Mouse (Mus musculus) cortical plate, adult 2 months (tissue): ENCODE data around the gene Taf1d. TPM values are rescaled to one million over a fixed set of nuclear protein-coding genes. Genes with fewer than 3 reads are reported as not detected.
A peak's percentile ranks its signal among the peaks of the same experiment; 100 is the strongest.

Source experiments
- H3K27ac ChIP-seq: fragments of 200-500 bp; 2 replicates; pipeline ENCODE4 v1.5.1; 2012; ENCODE audit warnings: low read length, control low read depth, inconsistent platforms; ENCODE audit not compliant: insufficient read depth
- H3K4me1 ChIP-seq: fragments of 200-500 bp; 2 replicates; pipeline ENCODE4 v1.6.1; 2011; ENCODE audit warnings: low read length; ENCODE audit not compliant: control insufficient read depth, insufficient read depth
- H3K4me3 ChIP-seq: fragments of 200-500 bp; 2 replicates; pipeline ENCODE4 v1.5.1; 2011; ENCODE audit warnings: mild to moderate bottlenecking, low read length, control low read depth; ENCODE audit not compliant: insufficient read depth
- CTCF ChIP-seq: fragments of 200-500 bp; IDR thresholded peaks from 2 replicates; pipeline ENCODE4 v1.5.1; 2011; ENCODE audit warnings: mild to moderate bottlenecking, control low read depth, low read length; ENCODE audit not compliant: insufficient read depth; ENCODE audit errors: extremely low read depth
- POLR2A ChIP-seq: fragments of 200-500 bp; IDR thresholded peaks from 2 replicates; pipeline ENCODE4 v1.6.1; 2011; ENCODE audit warnings: mild to moderate bottlenecking, low read length, control low read depth; ENCODE audit not compliant: insufficient read depth; ENCODE audit errors: extremely low read depth
- polyA plus RNA-seq: library from polyadenylated mRNA; depleted of rRNA; stranded (reverse); fragments of >200 nt; gene quantifications from 2 replicates; pipeline ENCODE4 v1.2.3, GENCODE M21; 2012; rRNA removed

Gene Taf1d
- polyA plus RNA-seq, 1 experiment, result 28.2 TPM

DNA sequence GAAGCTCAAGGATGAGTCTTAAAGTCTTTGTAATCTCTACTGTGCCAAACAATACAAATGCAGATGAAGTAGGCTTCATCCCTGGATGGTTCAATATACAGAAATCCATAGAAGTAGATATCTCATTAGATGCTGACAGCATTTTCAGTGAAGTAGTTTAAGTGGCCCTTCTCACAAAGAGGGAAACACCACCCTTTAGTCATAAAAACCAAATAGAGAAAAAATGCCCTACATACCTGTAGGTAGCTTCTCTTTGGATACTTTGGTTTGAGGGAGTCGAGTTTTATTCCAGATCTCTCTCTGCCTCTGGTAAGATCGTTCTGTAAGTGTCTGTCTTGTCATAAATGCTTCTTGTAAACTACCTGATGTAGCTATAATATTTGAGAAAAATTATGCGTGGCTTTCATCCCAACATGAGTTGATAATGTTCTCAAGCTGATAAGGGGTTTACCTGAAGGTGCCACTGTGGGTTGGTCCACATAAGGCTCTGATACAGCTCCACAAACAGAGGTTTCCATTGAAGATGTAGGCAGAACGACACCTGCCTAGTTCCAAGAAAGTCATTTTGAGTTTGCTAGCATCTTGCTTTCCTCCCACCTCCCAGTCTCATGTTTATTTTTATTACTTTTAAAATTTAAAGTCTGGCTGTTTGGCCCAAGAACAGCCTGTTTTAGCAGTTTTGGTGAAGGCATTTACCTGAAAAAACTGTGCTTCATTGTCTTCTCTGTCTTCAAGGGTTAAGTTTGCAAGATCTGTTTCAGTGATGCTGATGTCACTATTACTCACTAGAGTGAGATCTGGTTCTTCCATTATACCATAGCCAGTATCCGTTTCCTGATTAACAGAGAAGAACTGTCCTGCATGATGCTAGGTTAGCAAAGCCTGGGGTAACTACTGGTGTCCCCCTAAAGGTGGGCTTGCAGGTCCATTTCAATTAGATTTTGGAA lies 11.5 kb downstream of the Taf1d start:
- no peak overlapping the region for H3K27ac ChIP-seq
- H3K4me3 ChIP-seq, result no peak overlapping the region
- no peak for TF ChIP-seq POLR2A
- TF ChIP-seq CTCF, result no peak
- H3K4me1 ChIP-seq, result no peaks in the 10 kb centered on the region

- H3K4me1 ChIP-seq, result no peaks in the 10 kb centered on the region
- no peak overlapping the region for H3K27ac ChIP-seq
- no peak overlapping the region for H3K4me3 ChIP-seq
- no peak for TF ChIP-seq CTCF
- no peak for TF ChIP-seq POLR2A
Observed at GRCm38 (mm10) chr9:15318170-15318742, 12.2 kb downstream of the Taf1d start.

- H3K4me1 ChIP-seq, result no peaks in the 10 kb centered on the region
- no peak overlapping the region for H3K27ac ChIP-seq
- TF ChIP-seq POLR2A (no peak), CTCF (no peak)
- no peak overlapping the region for H3K4me3 ChIP-seq
Observed at GRCm38 (mm10) chr9:15337776-15338175, 31.8 kb downstream of the Taf1d start.

DNA sequence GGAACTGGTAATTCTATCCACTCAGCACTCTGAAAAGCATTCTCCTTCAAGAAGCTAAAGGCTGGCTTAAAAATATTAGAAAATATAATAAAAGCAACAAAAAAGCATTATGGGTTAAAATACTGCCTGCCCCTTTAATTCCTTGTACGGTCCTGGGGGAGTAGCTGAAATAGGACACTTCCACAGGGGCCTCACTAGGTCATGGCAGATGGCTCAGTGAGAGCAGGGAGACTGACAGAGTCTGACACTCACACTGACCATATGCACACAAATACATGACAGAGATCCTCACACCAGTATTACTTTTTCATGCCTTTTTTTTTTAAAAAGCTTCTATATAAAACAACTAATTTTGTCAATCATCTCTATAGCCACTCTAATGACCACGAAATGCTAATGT lies 43.9 kb downstream of the Taf1d start:
- H3K27ac ChIP-seq, result no peak overlapping the region
- H3K4me1 ChIP-seq, result no peaks in the 10 kb centered on the region
- TF ChIP-seq POLR2A (no peak), CTCF (no peak)

GRCm38 (mm10) chr9:15356916-15357483 lies 51.0 kb downstream of the Taf1d start:
- Histone ChIP-seq H3K27ac (no peak overlapping the region), H3K4me3 (peak overlapping the region; percentile 68), H3K4me1 (no peaks in the 10 kb centered on the region)
- no peak for TF ChIP-seq POLR2A
- no peak for TF ChIP-seq CTCF

More for the DNA sequence above, 43.9 kb downstream of the Taf1d start:
- no peak overlapping the region for H3K4me3 ChIP-seq

GRCm38 (mm10) chr9:15357484-15358275 lies 51.7 kb downstream of the Taf1d start, which contains the start of gene Cep295:
Cep295 (minus strand) TSS chr9:15357788.
- Histone ChIP-seq H3K27ac (no peak within 1 kb of the TSS), H3K4me1 (no peaks in the 10 kb centered on the region), H3K4me3 (peak within 1 kb of the TSS; percentile 68)
- TF ChIP-seq CTCF (no peak), POLR2A (peak; percentile 96)

GRCm38 (mm10) chr9:15364843-15365242 lies 58.8 kb downstream of the Taf1d start:
- H3K4me1 ChIP-seq, result no peaks in the 10 kb centered on the region
- H3K27ac ChIP-seq, result no peak overlapping the region
- TF ChIP-seq CTCF, result no peak
- H3K4me3 ChIP-seq, result no peak overlapping the region

DNA sequence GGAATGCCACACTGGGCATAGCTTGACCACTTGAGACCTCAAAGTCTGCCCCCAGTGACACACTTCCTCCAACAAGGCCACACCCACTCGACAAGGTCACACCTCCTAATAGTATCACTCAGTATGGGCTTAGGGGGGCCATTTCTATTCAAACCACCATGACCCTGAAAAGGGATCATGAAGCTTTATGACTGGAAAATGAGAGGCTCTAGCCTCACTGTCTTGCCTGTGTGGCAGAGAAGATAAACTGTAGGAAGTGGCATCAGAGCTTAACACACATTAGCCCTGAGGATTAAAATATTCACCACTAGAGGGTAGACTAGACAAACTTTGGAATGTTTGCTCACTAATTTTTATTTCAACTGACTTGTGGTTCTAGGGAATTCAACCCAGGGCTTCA lies 59.8 kb downstream of the Taf1d start:
- H3K4me3 ChIP-seq, result no peak overlapping the region

GRCm38 (mm10) chr9:15366260-15366659 lies 60.2 kb downstream of the Taf1d start:
- Histone ChIP-seq H3K27ac (no peak overlapping the region), H3K4me3 (no peak overlapping the region), H3K4me1 (no peaks in the 10 kb centered on the region)
- TF ChIP-seq CTCF (no peak), POLR2A (no peak)

More for the DNA sequence above, 59.8 kb downstream of the Taf1d start:
- TF ChIP-seq CTCF (0 out of 2 replicates have a peak, but pooled peaks have one; percentile 8), POLR2A (no peak)
- H3K4me1 ChIP-seq, result no peaks in the 10 kb centered on the region
- H3K27ac ChIP-seq, result no peak overlapping the region

Other genes starting within 250 kb of the Taf1d start
- gene Hephl1, start 194.1 kb upstream of the Taf1d start, polyA plus RNA-seq, result not detected in 2 replicates
- 18.7 and 18.9 TPM in 2 replicates for gene Vstm5, start 67.2 kb upstream of the Taf1d start, polyA plus RNA-seq
- 38.0 and 41.9 TPM in 2 replicates for gene Med17, start 26.3 kb upstream of the Taf1d start, polyA plus RNA-seq
- 28.9 and 30.6 TPM in 2 replicates for gene 4931406C07Rik, start 234 bp downstream of the Taf1d start, polyA plus RNA-seq
- 19.9 and 21.0 TPM in 2 replicates for gene Cep295, start 51.6 kb downstream of the Taf1d start, polyA plus RNA-seq
- gene Smco4, start 187.2 kb downstream of the Taf1d start, polyA plus RNA-seq, result 4.0 and 4.2 TPM in 2 replicates